Mouse (Mus musculus) cerebellum, adult 2 months (tissue): Measurements from ENCODE around the gene Fthl17c.

Experiments used
- CTCF ChIP-seq: fragments of 200-500 bp; IDR thresholded peaks from 2 replicates; pipeline ENCODE4 v1.5.1; 2011; ENCODE audit warnings: low read depth, mild to moderate bottlenecking, control low read depth, low read length, moderate library complexity, borderline replicate concordance; ENCODE audit not compliant: insufficient read depth
- POLR2A ChIP-seq: fragments of 200-500 bp; IDR thresholded peaks from 2 replicates; pipeline ENCODE4 v1.6.1; 2011; ENCODE audit warnings: low read length, control low read depth, borderline replicate concordance; ENCODE audit not compliant: insufficient read depth

DNA sequence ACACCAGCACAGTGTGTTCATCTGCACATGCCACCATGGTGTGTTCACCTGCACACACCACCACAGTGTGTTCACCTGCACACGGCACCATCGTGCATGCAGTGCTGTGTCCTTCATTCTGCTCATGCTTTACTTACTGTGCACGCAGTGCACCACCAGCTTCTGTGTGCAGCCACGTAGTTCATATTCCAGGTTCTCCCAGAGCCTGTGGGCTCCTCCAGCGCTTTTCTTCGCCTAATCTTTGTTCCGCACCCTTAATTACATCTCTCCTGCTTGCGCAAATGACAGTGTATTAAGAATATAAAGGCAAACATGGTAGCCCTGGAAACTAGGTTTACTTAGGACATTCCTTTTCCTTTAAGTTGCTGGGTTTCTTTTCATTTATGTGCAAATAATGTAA lies 32.3 kb downstream of the Fthl17c start:
- TF ChIP-seq CTCF (no peak), POLR2A (no peak)
